Mouse (Mus musculus) lung, postnatal 0 days (tissue): ENCODE results near the gene Zfp652. TPM values are rescaled to one million over a fixed set of nuclear protein-coding genes. Genes with fewer than 3 reads are reported as not detected.

Experiments used
- ATAC-seq: fragments of 200-750 bp; cut with Nextera tagmentation; 2 replicates; pipeline ENCODE4 v1.8.0; 2017; ENCODE audit warnings: moderate library complexity
- DNase-seq: peaks from one replicate; pipeline ENCODE4 v3.0.0-alpha.2; 2016; ENCODE audit warnings: low spot score
- H3K27ac ChIP-seq: fragments of 300-500 bp; sonication (generic); 2 replicates; pipeline ENCODE4 v1.5.1; 2014; ENCODE audit warnings: antibody characterized with exemption, mild to moderate bottlenecking, low read length, mixed read lengths
- H3K27me3 ChIP-seq: fragments of 300-500 bp; sonication (generic); replicated peaks from 2 replicates; pipeline ENCODE4 v1.6.1; 2014; ENCODE audit warnings: low read length, mixed read lengths; ENCODE audit not compliant: insufficient read depth
- H3K36me3 ChIP-seq: fragments of 300-500 bp; sonication (generic); 2 replicates; pipeline ENCODE4 v1.6.1; 2014; ENCODE audit warnings: low read length, mixed read lengths; ENCODE audit not compliant: insufficient read depth
- H3K4me1 ChIP-seq: fragments of 300-500 bp; sonication (generic); 2 replicates; pipeline ENCODE4 v1.6.1; 2014; ENCODE audit warnings: antibody characterized with exemption, low read depth, low read length, mixed read lengths; ENCODE audit not compliant: insufficient read depth
- H3K4me2 ChIP-seq: fragments of 300-500 bp; sonication (generic); replicated peaks from 2 replicates; pipeline ENCODE4 v1.6.1; 2014; ENCODE audit warnings: low read depth, mild to moderate bottlenecking, low read length, moderate library complexity, mixed read lengths
- H3K4me3 ChIP-seq: fragments of 300-500 bp; sonication (generic); 2 replicates; pipeline ENCODE4 v1.5.1; 2014; ENCODE audit warnings: low read depth, low read length
- H3K9ac ChIP-seq: fragments of 300-500 bp; sonication (generic); replicated peaks from 2 replicates; pipeline ENCODE4 v1.6.1; 2014; ENCODE audit warnings: low read depth, mild to moderate bottlenecking
- H3K9me3 ChIP-seq: fragments of 300-500 bp; sonication (generic); 2 replicates; pipeline ENCODE4 v1.6.1; 2016; ENCODE audit warnings: low read length, mixed read lengths
- CTCF ChIP-seq: IDR thresholded peaks from 2 replicates; pipeline ENCODE4 v1.5.1; 2016; ENCODE audit warnings: antibody characterized with exemption, mild to moderate bottlenecking
- EP300 ChIP-seq: IDR thresholded peaks from 2 replicates; pipeline ENCODE4 v1.6.1; 2016; ENCODE audit warnings: antibody characterized with exemption, mild to moderate bottlenecking, control low read depth
- WGBS: fragments of 180-500 bp; shearing (Covaris S2); extraction: QIAGEN DNeasy Blood & Tissue Kit; methylation state at CpG from one replicate; pipeline ENCODE4 v1.1.7; 2014; 5-methylcytosine and 5-hydroxymethylcytosine counted together
- polyA plus RNA-seq: library from polyadenylated mRNA; unstranded; fragments of >200 nt; fragmentation: Nextera tagmentation; extraction: Ambion mirVana; gene quantifications from 2 replicates; pipeline ENCODE4 v1.2.1, GENCODE M21; 2015

Zfp652 gene
- polyA plus RNA-seq, 1 experiment from 2014 or later, result 18.5 TPM

GRCm38 (mm10) chr11:95853684-95854083 lies 141.2 kb downstream of the Zfp652 start:
- no peaks in the 10 kb centered on the region for H3K36me3 ChIP-seq
- no peaks in the 10 kb centered on the region for H3K4me1 ChIP-seq
- H3K27ac ChIP-seq, result no peak overlapping the region
- no peak for ATAC-seq
- H3K4me2 ChIP-seq, result no peak overlapping the region
- TF ChIP-seq EP300, result no peak
- peak; percentile 92 for TF ChIP-seq CTCF
- 40% methylated on average over 5 of the region's 5 CpGs for WGBS
- DNase-seq, result peak; percentile 89
- no peaks in the 10 kb centered on the region for H3K9me3 ChIP-seq
- no peak overlapping the region for H3K9ac ChIP-seq
- H3K4me3 ChIP-seq, result no peak overlapping the region
- no peaks in the 10 kb centered on the region for H3K27me3 ChIP-seq

GRCm38 (mm10) chr11:95857306-95857705 lies 144.8 kb downstream of the Zfp652 start:
- Histone ChIP-seq H3K4me1 (0 out of 2 replicates have a peak, but pooled peaks cover 4% of the 10 kb centered on the region), H3K27ac (no peak overlapping the region), H3K9ac (no peak overlapping the region), H3K9me3 (no peaks in the 10 kb centered on the region), H3K27me3 (no peaks in the 10 kb centered on the region), H3K4me3 (no peak overlapping the region), H3K4me2 (no peak overlapping the region), H3K36me3 (no peaks in the 10 kb centered on the region)
- no peak for TF ChIP-seq EP300
- no peak for TF ChIP-seq CTCF
- WGBS, result 76% methylated on average over 4 of the region's 4 CpGs
- no peak for ATAC-seq
- no peak for DNase-seq

GRCm38 (mm10) chr11:95857716-95858527 lies 145.4 kb downstream of the Zfp652 start:
- Histone ChIP-seq H3K36me3 (no peaks in the 10 kb centered on the region), H3K9me3 (no peaks in the 10 kb centered on the region), H3K9ac (peak overlapping the region; percentile 55), H3K4me2 (peak overlapping the region; percentile 73), H3K27ac (peak overlapping the region; percentile 78), H3K4me3 (peak overlapping the region; percentile 75), H3K4me1 (0 out of 2 replicates have a peak, but pooled peaks cover 4% of the 10 kb centered on the region), H3K27me3 (no peaks in the 10 kb centered on the region)
- ATAC-seq (no peak), DNase-seq (peak; percentile 40)
- TF ChIP-seq CTCF (no peak), EP300 (no peak)
- 18% methylated on average over 21 of the region's 21 CpGs for WGBS

GRCm38 (mm10) chr11:95858528-95859467 lies 146.3 kb downstream of the Zfp652 start:
- ATAC-seq (peak; percentile 98), DNase-seq (peak; percentile 99)
- Histone ChIP-seq H3K36me3 (no peaks in the 10 kb centered on the region), H3K4me3 (peak overlapping the region; percentile 75), H3K4me1 (0 out of 2 replicates have a peak, but pooled peaks cover 4% of the 10 kb centered on the region), H3K27ac (peak overlapping the region; percentile 92), H3K9me3 (no peaks in the 10 kb centered on the region), H3K9ac (peak overlapping the region; percentile 56), H3K27me3 (no peaks in the 10 kb centered on the region), H3K4me2 (peak overlapping the region; percentile 73)
- TF ChIP-seq CTCF, result no peak
- no peak; the same call in 1 of the 2 replicates for TF ChIP-seq EP300
- 2% methylated on average over 57 of the region's 58 CpGs for WGBS

DNA sequence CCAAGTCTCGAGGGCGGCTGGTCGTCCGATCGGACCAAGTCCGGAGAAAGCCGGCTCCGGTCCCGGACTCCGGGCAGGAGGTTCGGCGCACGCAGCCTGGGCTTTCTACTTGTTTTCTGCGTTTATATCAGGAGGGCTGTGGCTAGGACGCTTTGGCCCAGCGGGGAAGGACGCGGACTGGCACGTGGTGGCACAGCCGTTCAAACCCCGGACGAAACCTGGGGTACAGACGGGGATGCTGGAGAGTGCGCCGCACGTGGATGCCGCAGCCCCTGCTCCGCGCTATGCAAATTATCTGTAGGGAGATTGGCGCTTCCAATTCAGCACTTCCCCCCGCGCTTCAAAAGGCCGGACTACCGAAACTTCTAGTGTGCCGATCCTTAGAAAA lies 147.0 kb downstream of the Zfp652 start:
- ATAC-seq, result peak; percentile 28
- no peak for TF ChIP-seq EP300
- peak; percentile 4; the same call in 1 of the 2 replicates for TF ChIP-seq CTCF
- 2% methylated on average over 35 of the region's 35 CpGs for WGBS
- Histone ChIP-seq H3K27ac (peak overlapping the region; percentile 92), H3K36me3 (no peaks in the 10 kb centered on the region), H3K4me3 (peak overlapping the region; percentile 75), H3K9ac (peak overlapping the region; percentile 56), H3K9me3 (no peaks in the 10 kb centered on the region), H3K4me2 (peak overlapping the region; percentile 73), H3K27me3 (no peaks in the 10 kb centered on the region), H3K4me1 (0 out of 2 replicates have a peak, but pooled peaks cover 4% of the 10 kb centered on the region)
- DNase-seq, result peak; percentile 77

DNA sequence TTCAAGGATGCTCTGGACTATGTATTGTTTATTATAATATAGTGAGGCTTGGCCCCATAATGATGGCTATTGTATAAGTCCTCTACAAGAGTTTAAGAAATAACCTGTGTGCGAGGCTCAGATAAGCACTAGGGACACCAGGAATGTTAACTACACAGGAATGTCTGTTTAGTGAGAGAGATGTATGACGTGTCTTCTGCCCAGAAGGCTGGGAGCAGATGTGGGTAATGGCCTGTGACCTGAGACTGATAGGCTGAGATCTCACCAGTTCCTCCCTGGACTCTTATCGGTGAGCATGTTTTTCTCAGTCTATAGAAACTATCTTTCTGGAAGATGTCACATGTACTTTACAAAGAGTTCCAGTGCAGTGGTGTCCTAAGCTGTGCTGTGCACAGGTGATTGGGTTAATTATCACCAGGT lies 147.6 kb downstream of the Zfp652 start:
- TF ChIP-seq CTCF (no peak), EP300 (no peak)
- H3K36me3 ChIP-seq, result no peaks in the 10 kb centered on the region
- no peak for DNase-seq
- H3K27ac ChIP-seq, result no peak overlapping the region; the same call in 1 of the 2 replicates
- 16% methylated on average over 3 of the region's 3 CpGs for WGBS
- H3K27me3 ChIP-seq, result no peaks in the 10 kb centered on the region
- ATAC-seq, result no peak
- H3K9me3 ChIP-seq, result no peaks in the 10 kb centered on the region
- peak overlapping the region; percentile 75 for H3K4me3 ChIP-seq
- H3K4me1 ChIP-seq, result 0 out of 2 replicates have a peak, but pooled peaks cover 4% of the 10 kb centered on the region
- no peak overlapping the region for H3K9ac ChIP-seq
- peak overlapping the region; percentile 73 for H3K4me2 ChIP-seq
